Mouse (Mus musculus) CH12.LX (cell line): ENCODE data around the gene Fbxo42. TPM values are rescaled to one million over a fixed set of nuclear protein-coding genes. Genes with fewer than 3 reads are reported as not detected.

Experiments
- DNase-seq: peaks from one replicate; pipeline ENCODE4 v3.0.0-alpha.2; 2013; ENCODE audit errors: extremely low read depth
- H3K27ac ChIP-seq: 2 replicates; pipeline ENCODE4 v1.5.1; 2012; ENCODE audit warnings: low read depth, mild to moderate bottlenecking, control low read depth, moderate library complexity; ENCODE audit not compliant: insufficient read depth
- H3K27me3 ChIP-seq: replicated peaks from 2 replicates; pipeline ENCODE3; 2012; ENCODE audit warnings: inconsistent platforms
- H3K36me3 ChIP-seq, 2 experiments: replicated peaks in 1 of 2; 2 replicates each; pipeline versions ENCODE3 to v1.6.1; 2012; ENCODE audit warnings: inconsistent platforms in 1 of 2, low read length in 1 of 2, mild to moderate bottlenecking in 1 of 2, mixed read lengths in 1 of 2, moderate library complexity in 1 of 2; ENCODE audit not compliant: control insufficient read depth in 1 of 2, insufficient read depth in 1 of 2
- H3K4me1 ChIP-seq, 2 experiments: 2 replicates each; pipeline ENCODE4 v1.6.1; 2012; ENCODE audit warnings: inconsistent platforms in 1 of 2, moderate library complexity in 1 of 2; ENCODE audit not compliant: insufficient read depth in 2 of 2, control insufficient read depth in 1 of 2
- H3K4me2 ChIP-seq: 2 replicates; pipeline ENCODE4 v1.6.1; 2012; ENCODE audit warnings: low read depth, mild to moderate bottlenecking, control low read depth; ENCODE audit not compliant: poor library complexity, insufficient read depth, severe bottlenecking
- H3K4me3 ChIP-seq, 3 experiments: fragments of 150-350 bp in 1 of 3; sonication (generic) in 1 of 3; replicated peaks in 1 of 3; 2 replicates each; pipeline versions ENCODE3 to v1.5.1; 2011 to 2012; ENCODE audit warnings: low read depth in 2 of 3, low read length in 2 of 3, mild to moderate bottlenecking in 2 of 3, moderate library complexity in 2 of 3, control low read depth in 1 of 3, improper control_type of control experiment in 1 of 3, inconsistent platforms in 1 of 3, mixed read lengths in 1 of 3; ENCODE audit not compliant: poor library complexity in 1 of 3
- H3K79me2 ChIP-seq: replicated peaks from 2 replicates; pipeline ENCODE4 v1.6.1; 2012; ENCODE audit warnings: mild to moderate bottlenecking, moderate library complexity; ENCODE audit not compliant: control insufficient read depth, poor library complexity, insufficient read depth, severe bottlenecking; ENCODE audit errors: extremely low read depth
- H3K9ac ChIP-seq: 2 replicates; pipeline ENCODE4 v1.6.1; 2012; ENCODE audit warnings: low read depth, mild to moderate bottlenecking, control low read depth, moderate library complexity; ENCODE audit not compliant: insufficient read depth
- H3K9me3 ChIP-seq: replicated peaks from 2 replicates; pipeline ENCODE3; 2012; ENCODE audit warnings: low read length, inconsistent platforms, mixed read lengths
- CHD1 ChIP-seq: IDR thresholded peaks from 2 replicates; pipeline ENCODE4 v1.6.1; 2012; ENCODE audit warnings: low read depth, low read length, improper control_type of control experiment, inconsistent platforms
- ETS1 ChIP-seq: conservative IDR thresholded peaks from 2 replicates; pipeline ENCODE4 v1.6.1; 2012; ENCODE audit warnings: low read depth, mild to moderate bottlenecking, inconsistent platforms, low read length, improper control_type of control experiment, moderate library complexity
- JUN ChIP-seq: IDR thresholded peaks from 2 replicates; pipeline ENCODE4 v1.6.1; 2011; ENCODE audit warnings: low read depth, mild to moderate bottlenecking, low read length, improper control_type of control experiment, moderate library complexity; ENCODE audit not compliant: insufficient read depth
- JUND ChIP-seq: conservative IDR thresholded peaks from 2 replicates; pipeline ENCODE4 v1.6.1; 2011; ENCODE audit warnings: low read depth, low read length, improper control_type of control experiment
- KAT2A ChIP-seq: IDR thresholded peaks from 2 replicates; pipeline ENCODE4 v1.6.1; 2012; ENCODE audit warnings: low read length, improper control_type of control experiment, inconsistent platforms; ENCODE audit not compliant: insufficient replicate concordance
- MAX ChIP-seq: IDR thresholded peaks from 2 replicates; pipeline ENCODE4 v1.6.1; 2011; ENCODE audit warnings: low read length, improper control_type of control experiment
- MAZ ChIP-seq: IDR thresholded peaks from 2 replicates; pipeline ENCODE4 v1.6.1; 2012; ENCODE audit warnings: low read depth, mild to moderate bottlenecking, inconsistent platforms, low read length, improper control_type of control experiment, moderate library complexity
- MXI1 ChIP-seq: IDR thresholded peaks from 2 replicates; pipeline ENCODE4 v1.6.1; 2011; ENCODE audit warnings: mild to moderate bottlenecking, low read depth, low read length, improper control_type of control experiment
- MYC ChIP-seq: IDR thresholded peaks from 2 replicates; pipeline ENCODE4 v1.6.1; 2011; ENCODE audit warnings: low read depth, mild to moderate bottlenecking, improper control_type of control experiment, low read length
- NELFE ChIP-seq: IDR thresholded peaks from 2 replicates; pipeline ENCODE4 v1.6.1; 2011; ENCODE audit warnings: low read depth, low read length, improper control_type of control experiment
- NRF1 ChIP-seq: IDR thresholded peaks from 2 replicates; pipeline ENCODE4 v1.6.1; 2014; ENCODE audit warnings: low read depth, mild to moderate bottlenecking, inconsistent platforms, low read length, improper control_type of control experiment, moderate library complexity
- PAX5 ChIP-seq: IDR thresholded peaks from 2 replicates; pipeline ENCODE4 v1.6.1; 2012; ENCODE audit warnings: low read length, inconsistent platforms, mixed read lengths
- POLR2A ChIP-seq: IDR thresholded peaks from 2 replicates; pipeline ENCODE4 v1.6.1; 2011; ENCODE audit warnings: low read depth, mild to moderate bottlenecking, improper control_type of control experiment, low read length
- RAD21 ChIP-seq: IDR thresholded peaks from 2 replicates; pipeline ENCODE4 v1.6.1; 2011; ENCODE audit warnings: low read depth, mild to moderate bottlenecking, low read length, improper control_type of control experiment, moderate library complexity
- SIN3A ChIP-seq: IDR thresholded peaks from 2 replicates; pipeline ENCODE4 v1.6.1; 2012; ENCODE audit warnings: low read length, improper control_type of control experiment, inconsistent platforms
- TCF12 ChIP-seq: IDR thresholded peaks from 2 replicates; pipeline ENCODE4 v1.6.1; 2014; ENCODE audit warnings: low read depth, mild to moderate bottlenecking, inconsistent platforms, low read length, improper control_type of control experiment
- UBTF ChIP-seq: IDR thresholded peaks from 2 replicates; pipeline ENCODE4 v1.6.1; 2012; ENCODE audit warnings: low read depth, mild to moderate bottlenecking, inconsistent platforms, low read length, improper control_type of control experiment, moderate library complexity
- dilution Hi-C: fragments of 300-500 bp; cut with MboI; formaldehyde crosslinking; loops from 2 replicates; pipeline ENCODE4 v1.14.3; 2020; ENCODE audit warnings: low sequenced_read_pairs; ENCODE audit not compliant: extremely low pct_unique_long_range_greater_than_20kb, extremely low pct_ligation_motif_present
- in situ Hi-C: fragments of 300-500 bp; cut with MboI; formaldehyde crosslinking; loops from 3 replicates; pipeline ENCODE4 v1.14.3; 2019; ENCODE audit warnings: low sequenced_read_pairs, low pct_ligation_motif_present, low pct_unique_long_range_greater_than_20kb, mixed read lengths
- polyA plus RNA-seq: library from polyadenylated mRNA; unstranded; fragments of >175 nt; gene quantifications from 2 replicates; pipeline ENCODE4 v1.2.1, GENCODE M21; 2012; ENCODE audit warnings: low read depth; ENCODE audit not compliant: insufficient read length
- total RNA-seq, 2 experiments: library from RNA; depleted of rRNA; stranded (reverse); fragments of 300-350 nt in 1 of 2; fragments of >200 nt in 1 of 2; gene quantifications; 2 replicates each; pipeline ENCODE4 v1.2.3; 2012 to 2014

Fbxo42 gene
- total and polyA plus RNA-seq, 3 experiments, result 9.8 to 16.5 (median 14.4) TPM

GRCm38 (mm10) chr4:141240617-141241016, 92.9 kb downstream of the Fbxo42 start:
- H3K4me3 ChIP-seq, result no peak overlapping the region
- H3K27me3 ChIP-seq, result peaks cover 92% of the 10 kb centered on the region
- H3K27ac ChIP-seq, result no peak overlapping the region
- in situ Hi-C loops (no loop called here), dilution Hi-C loops (no loop called here)
- no peaks in the 10 kb centered on the region for H3K79me2 ChIP-seq
- peak; percentile 3 for DNase-seq
- no peaks in the 10 kb centered on the region for H3K36me3 ChIP-seq
- H3K9ac ChIP-seq, result no peak overlapping the region
- TF ChIP-seq MYC, result no peak
- TF ChIP-seq RAD21, result no peak
- TF ChIP-seq PAX5, result no peak
- no peak for TF ChIP-seq MAX
- no peak for TF ChIP-seq KAT2A
- TF ChIP-seq ETS1, result no peak
- TF ChIP-seq NRF1, result no peak
- no peak for TF ChIP-seq UBTF
- TF ChIP-seq CHD1, result no peak
- TF ChIP-seq MXI1, result no peak
- no peak for TF ChIP-seq POLR2A
- TF ChIP-seq JUND, result no peak
- TF ChIP-seq SIN3A, result no peak
- TF ChIP-seq JUN, result no peak
- TF ChIP-seq MAZ, result no peak
- TF ChIP-seq NELFE, result no peak
- no peaks in the 10 kb centered on the region for H3K9me3 ChIP-seq
- no peak overlapping the region for H3K4me2 ChIP-seq
- peaks cover 2 to 10% of the 10 kb centered on the region in 2 experiments; a peak in 2 of 4 replicates for H3K4me1 ChIP-seq

GRCm38 (mm10) chr4:141241861-141242260, 94.1 kb downstream of the Fbxo42 start:
- Histone ChIP-seq H3K4me2 (no peak overlapping the region), H3K27me3 (peaks cover 93% of the 10 kb centered on the region), H3K79me2 (no peaks in the 10 kb centered on the region), H3K9ac (no peak overlapping the region), H3K9me3 (no peaks in the 10 kb centered on the region), H3K4me1 (peaks cover 11 to 22% of the 10 kb centered on the region in 2 experiments), H3K4me3 (no peak overlapping the region), H3K36me3 (no peaks in the 10 kb centered on the region), H3K27ac (no peak overlapping the region)
- DNase-seq, result no peak
- TF ChIP-seq TCF12 (no peak), NRF1 (no peak)
- in situ Hi-C loops (no loop called here), dilution Hi-C loops (no loop called here)
